Mouse (Mus musculus) mouse embryonic stem cell (cell line): ENCODE measurements around the gene Cnpy1.

ENCODE experiments used
- in situ Hi-C, 2 experiments: fragments of 300-500 bp; cut with MboI; formaldehyde crosslinking; loops; 1 replicate in 1 of 2; 3 replicates in 1 of 2; pipeline ENCODE4 v1.14.3; 2019 to 2020; ENCODE audit warnings: low sequenced_read_pairs in 2 of 2, low pct_unique_long_range_greater_than_20kb in 1 of 2, mixed read lengths in 1 of 2; ENCODE audit not compliant: unreplicated experiment in 1 of 2

Cnpy1 gene

GRCm38 (mm10) chr5:28170892-28171291 lies 74.7 kb downstream of the Cnpy1 start:
- in situ Hi-C loops, result loop anchor here in 1 of 2 experiments (25.0 kb wide), 1 partner anchor 291 kb away; the partner anchor contains the start of gene Shh

GRCm38 (mm10) chr5:28170081-28170480 lies 75.5 kb downstream of the Cnpy1 start:
- in situ Hi-C loops, result loop anchor here in 1 of 2 experiments (25.0 kb wide), 1 partner anchor 292 kb away; the partner anchor contains the start of gene Shh

GRCm38 (mm10) chr5:28169166-28169801 lies 76.3 kb downstream of the Cnpy1 start:
- in situ Hi-C loops, result loop anchor here in 1 of 2 experiments (10.0 to 25.0 kb wide), 2 partner anchors 293 to 1306 kb away; partner anchors contain the start of genes Mnx1 and Shh

GRCm38 (mm10) chr5:28168253-28169165 lies 77.1 kb downstream of the Cnpy1 start:
- in situ Hi-C loops, result loop anchor here in 1 of 2 experiments (10.0 to 25.0 kb wide), 2 partner anchors 294 to 1306 kb away; partner anchors contain the start of genes Mnx1 and Shh

GRCm38 (mm10) chr5:28167611-28168252 lies 77.9 kb downstream of the Cnpy1 start:
- in situ Hi-C loops, result loop anchor here in 1 of 2 experiments (10.0 to 25.0 kb wide), 2 partner anchors 295 to 1307 kb away; partner anchors contain the start of genes Mnx1 and Shh

GRCm38 (mm10) chr5:28166256-28167231 lies 79.1 kb downstream of the Cnpy1 start:
- in situ Hi-C loops, result loop anchor here in 1 of 2 experiments (10.0 to 25.0 kb wide), 2 partner anchors 296 to 1308 kb away; partner anchors contain the start of genes Mnx1 and Shh

GRCm38 (mm10) chr5:28165358-28166255 lies 80.0 kb downstream of the Cnpy1 start, which contains the start of gene En2:
En2 (plus strand) TSS chr5:28165694.
- in situ Hi-C loops, result loop anchor here in 1 of 2 experiments (10.0 to 25.0 kb wide), 2 partner anchors 297 to 1309 kb away; partner anchors contain the start of genes Mnx1 and Shh

- in situ Hi-C loops, result loop anchor here in 1 of 2 experiments (10.0 to 25.0 kb wide), 2 partner anchors 298 to 1311 kb away; partner anchors contain the start of genes Mnx1 and Shh
These were observed 81.7 kb downstream of the Cnpy1 start for GRCm38 (mm10) chr5:28163926-28164325.

GRCm38 (mm10) chr5:28161938-28162402 lies 83.6 kb downstream of the Cnpy1 start:
- in situ Hi-C loops, result loop anchor here in 1 of 2 experiments (10.0 to 25.0 kb wide), 2 partner anchors 300 to 1313 kb away; partner anchors contain the start of genes Mnx1 and Shh

- in situ Hi-C loops, result loop anchor here in 1 of 2 experiments (10.0 to 25.0 kb wide), 2 partner anchors 301 to 1313 kb away; partner anchors contain the start of genes Mnx1 and Shh
These were observed 84.1 kb downstream of the Cnpy1 start for GRCm38 (mm10) chr5:28161383-28161937.

- in situ Hi-C loops, result loop anchor here in 1 of 2 experiments (10.0 to 25.0 kb wide), 2 partner anchors 302 to 1315 kb away; partner anchors contain the start of genes Mnx1 and Shh
These were observed 85.6 kb downstream of the Cnpy1 start for GRCm38 (mm10) chr5:28159891-28160470.

- in situ Hi-C loops, result loop anchor here in 1 of 2 experiments (25.0 kb wide), 1 partner anchor 303 kb away; the partner anchor contains the start of gene Shh
These were observed 86.5 kb downstream of the Cnpy1 start for GRCm38 (mm10) chr5:28159072-28159458.

GRCm38 (mm10) chr5:28158308-28159071 lies 87.1 kb downstream of the Cnpy1 start:
- in situ Hi-C loops, result loop anchor here in 1 of 2 experiments (25.0 kb wide), 1 partner anchor 304 kb away; the partner anchor contains the start of gene Shh

GRCm38 (mm10) chr5:28157781-28158180 lies 87.8 kb downstream of the Cnpy1 start:
- in situ Hi-C loops, result loop anchor here in 1 of 2 experiments (25.0 kb wide), 1 partner anchor 305 kb away; the partner anchor contains the start of gene Shh
